Mouse (Mus musculus) kidney, adult 2 months (tissue): ENCODE results near the gene Wiz.

Source experiments
- CTCF ChIP-seq: fragments of 200-500 bp; conservative IDR thresholded peaks from 2 replicates; pipeline ENCODE4 v1.5.1; 2011; ENCODE audit warnings: low read depth, mild to moderate bottlenecking, control low read depth, low read length, moderate library complexity, mixed read lengths; ENCODE audit not compliant: insufficient read depth, insufficient read length
- POLR2A ChIP-seq: fragments of 200-500 bp; IDR thresholded peaks from one replicate; pipeline ENCODE4 v1.6.1; 2011; ENCODE audit warnings: low read depth, low read length, control low read depth

GRCm38 (mm10) chr17:32333675-32334303 is 55.5 kb downstream of the Wiz start:
- TF ChIP-seq POLR2A: no peak
- TF ChIP-seq CTCF: no peak
